Mouse (Mus musculus) myocyte (in vitro differentiated cells): ENCODE data around the gene Tmem211.

ENCODE experiments used
- CEBPB ChIP-seq: IDR thresholded peaks from 2 replicates; pipeline ENCODE4 v1.6.1; 2011; ENCODE audit warnings: mild to moderate bottlenecking, moderate library complexity; ENCODE audit not compliant: poor library complexity, insufficient read depth, severe bottlenecking
- E2F4 ChIP-seq: IDR thresholded peaks from one replicate; pipeline ENCODE4 v1.6.1; 2011; ENCODE audit warnings: mild to moderate bottlenecking, control low read depth, moderate library complexity; ENCODE audit not compliant: insufficient read depth
- MAX ChIP-seq: IDR thresholded peaks from one replicate; pipeline ENCODE4 v1.6.1; 2011; ENCODE audit warnings: low read depth, mild to moderate bottlenecking, control low read depth
- MYOD1 ChIP-seq, 3 experiments: IDR thresholded peaks; one replicate each; pipeline ENCODE4 v1.6.1; 2011; ENCODE audit warnings: control low read depth in 2 of 3, low read depth in 2 of 3, mild to moderate bottlenecking in 2 of 3, moderate library complexity in 1 of 3; ENCODE audit not compliant: insufficient read length in 2 of 3, control insufficient read depth in 1 of 3
- MYOG ChIP-seq, 3 experiments: IDR thresholded peaks; one replicate each; pipeline ENCODE4 v1.6.1; 2011; ENCODE audit warnings: control low read depth in 2 of 3, low read depth in 2 of 3, mild to moderate bottlenecking in 2 of 3; ENCODE audit not compliant: insufficient read length in 2 of 3, control insufficient read depth in 1 of 3, insufficient read depth in 1 of 3
- POLR2A ChIP-seq: IDR thresholded peaks from one replicate; pipeline ENCODE4 v1.6.1; 2011; ENCODE audit warnings: low read depth, mild to moderate bottlenecking, control low read depth, moderate library complexity; ENCODE audit not compliant: insufficient read length
- POLR2AphosphoS2 ChIP-seq: IDR thresholded peaks from one replicate; pipeline ENCODE4 v1.6.1; 2011; ENCODE audit warnings: low read depth, control low read depth; ENCODE audit not compliant: insufficient read length
- REST ChIP-seq: IDR thresholded peaks from one replicate; pipeline ENCODE4 v1.6.1; 2011; ENCODE audit warnings: mild to moderate bottlenecking, control low read depth, moderate library complexity; ENCODE audit not compliant: insufficient read depth, insufficient read length
- SRF ChIP-seq: IDR thresholded peaks from one replicate; pipeline ENCODE4 v1.6.1; 2011; ENCODE audit warnings: low read depth; ENCODE audit not compliant: control insufficient read depth, insufficient read length
- TCF12 ChIP-seq: IDR thresholded peaks from one replicate; pipeline ENCODE4 v1.6.1; 2011; ENCODE audit warnings: mild to moderate bottlenecking, control low read depth; ENCODE audit not compliant: poor library complexity, insufficient read depth, severe bottlenecking
- TCF3 ChIP-seq: IDR thresholded peaks from one replicate; pipeline ENCODE4 v1.6.1; 2011; ENCODE audit warnings: low read depth, control low read depth; ENCODE audit not compliant: insufficient read length
- USF1 ChIP-seq: IDR thresholded peaks from one replicate; pipeline ENCODE4 v1.6.1; 2011; ENCODE audit warnings: low read depth, mild to moderate bottlenecking, control low read depth, moderate library complexity

DNA sequence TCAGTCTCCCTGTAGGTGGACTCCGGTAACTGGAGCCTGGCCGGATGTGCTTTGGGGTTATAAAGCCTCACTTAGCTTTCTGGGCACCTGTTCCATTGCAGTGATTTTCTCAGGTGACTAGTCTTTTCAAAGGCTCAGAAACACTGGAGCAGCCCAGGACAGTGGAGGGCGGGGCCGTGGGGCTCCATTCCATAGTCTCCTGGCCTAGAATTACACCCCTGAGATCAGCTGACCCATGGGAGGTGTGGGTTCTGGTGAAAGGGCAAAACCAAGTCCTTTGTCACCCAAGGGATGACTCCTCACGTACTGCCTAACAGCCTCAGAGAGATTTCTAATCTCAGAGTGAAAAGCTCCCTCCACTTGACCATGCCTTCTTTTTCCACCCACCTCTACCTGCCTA lies 3.5 kb downstream of the Tmem211 start:
- TF ChIP-seq MAX (no peak), USF1 (no peak), POLR2AphosphoS2 (no peak), MYOD1 (IDR thresholded peaks at IDR 0.05; ENCODE audit: control insufficient read depth in 1 of 3, insufficient read length in 2 of 3, low read depth in 2 of 3) (no peak), POLR2A (no peak), SRF (no peak), TCF12 (no peak), MYOG (IDR thresholded peaks at IDR 0.05; ENCODE audit: control insufficient read depth in 1 of 3, insufficient read depth in 1 of 3, insufficient read length in 2 of 3, low read depth in 2 of 3) (no peak), E2F4 (no peak), CEBPB (no peak), TCF3 (no peak), REST (no peak)
